Mouse (Mus musculus): Measurements from ENCODE around the gene Gm3239.
"Not testable (repeated sequence)": the region's sequence is repeated elsewhere in the genome, so short reads cannot be mapped to it uniquely, and the experiment has no call there.

The Gm3239 gene

DNA sequence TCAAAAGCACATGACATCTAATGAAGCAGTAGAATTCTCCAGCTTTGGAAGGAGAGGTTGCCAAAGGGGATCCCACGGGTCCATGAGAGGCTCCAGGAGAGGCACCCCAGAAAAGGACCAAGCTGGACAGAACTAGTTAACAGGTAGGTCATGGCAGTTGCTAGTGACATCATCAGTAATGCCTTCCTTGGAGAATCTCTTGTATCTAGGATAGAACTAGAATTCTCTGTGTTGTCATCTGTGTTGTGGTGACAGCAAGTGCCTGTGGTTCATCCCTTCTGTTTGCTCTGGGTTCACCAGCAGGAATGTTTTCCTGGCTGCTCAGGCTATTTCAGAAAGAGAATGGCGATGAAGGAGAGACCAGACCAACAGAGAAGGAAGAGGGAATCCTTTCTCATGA lies at the start of gene Gm3239:
Gene Gm3239, plus strand, starts transcription at position 301 of the 400 bp plus-strand sequence.
- not testable (repeated sequence) for DNase-seq (ENCODE audit: low read depth, low spot score)

DNA sequence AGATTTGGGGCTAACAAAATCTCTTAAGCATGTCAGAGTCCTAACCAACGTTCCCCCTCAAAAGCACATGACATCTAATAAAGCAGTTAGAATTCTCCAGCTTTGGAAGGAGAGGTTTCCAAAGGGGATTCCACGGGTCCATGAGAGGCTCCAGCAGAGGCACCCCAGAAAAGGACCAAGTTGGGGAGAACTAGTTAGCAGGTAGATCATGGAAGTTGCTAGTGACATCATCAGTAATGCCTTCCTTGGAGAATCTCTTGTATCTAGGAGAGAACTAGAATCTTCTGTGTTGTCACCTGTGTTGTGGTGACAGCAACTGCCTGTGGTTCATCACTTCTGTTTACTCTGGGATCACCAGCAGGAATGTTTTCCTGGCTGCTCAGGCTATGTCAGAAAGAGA lies 31.9 kb upstream of the Gm3239 start, which contains the start of gene Gm8159:
Gene Gm8159, plus strand, starts transcription at position 301 of the 400 bp plus-strand sequence.
- not testable (repeated sequence) for DNase-seq (ENCODE audit: low read depth, low spot score)

DNA sequence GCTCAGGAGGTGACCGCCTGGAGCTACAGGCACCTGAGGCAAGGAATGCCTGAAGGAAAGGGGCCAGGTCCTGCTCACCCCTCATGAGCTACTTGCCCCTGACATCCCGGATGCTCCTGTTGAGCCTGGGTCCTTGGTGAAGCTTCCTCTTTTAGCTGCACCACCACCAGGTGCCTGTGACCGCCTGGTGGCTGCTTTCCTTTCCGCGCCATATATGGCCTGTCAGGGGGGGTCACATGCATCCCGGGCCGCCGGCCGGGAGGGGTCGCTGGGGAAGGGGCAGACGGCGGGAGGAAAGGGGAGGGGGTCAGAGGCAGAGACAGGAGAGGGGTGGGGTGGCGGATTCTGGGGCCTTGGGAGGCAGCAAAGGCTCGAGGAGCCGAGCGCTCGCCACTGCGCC lies 14.7 kb upstream of the Gm3239 start:
- peak; percentile 1 for DNase-seq (ENCODE audit: low read depth, low spot score)

DNA sequence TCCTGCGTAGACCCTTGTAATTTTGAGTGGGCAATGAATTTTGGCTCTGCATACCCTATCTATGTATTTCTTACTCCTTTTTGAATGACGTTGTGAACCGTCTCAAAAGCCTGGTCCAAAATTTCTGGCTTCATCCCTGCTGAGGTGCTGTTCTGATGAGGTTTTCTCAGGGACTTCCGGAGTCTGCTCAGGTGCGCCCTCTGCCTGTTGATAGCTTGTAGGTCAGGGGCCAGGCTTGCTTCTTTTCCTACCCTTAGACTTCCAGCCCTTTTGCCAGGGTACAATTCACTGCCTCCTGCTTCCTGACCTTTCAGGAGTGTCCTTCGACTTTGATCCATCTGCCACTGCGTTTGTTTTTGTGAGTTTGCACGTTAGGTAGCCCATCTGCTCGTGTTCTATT lies 13.7 kb upstream of the Gm3239 start:
- DNase-seq (ENCODE audit: low read depth, low spot score), result not testable (repeated sequence)

DNA sequence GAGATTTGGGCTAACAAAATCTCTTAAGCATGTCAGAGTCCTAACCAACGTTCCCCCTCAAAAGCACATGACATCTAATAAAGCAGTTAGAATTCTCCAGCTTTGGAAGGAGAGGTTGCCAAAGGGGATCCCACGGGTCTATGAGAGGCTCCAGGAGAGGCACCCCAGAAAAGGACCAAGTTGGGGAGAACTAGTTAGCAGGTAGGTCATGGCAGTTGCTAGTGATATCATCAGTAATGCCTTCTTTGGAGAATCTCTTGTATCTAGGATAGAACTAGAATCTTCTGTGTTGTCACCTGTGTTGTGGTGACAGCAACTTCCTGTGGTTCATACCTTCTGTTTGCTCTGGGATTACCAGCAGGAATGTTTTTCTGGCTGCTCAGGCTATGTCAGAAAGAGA lies 44.9 kb downstream of the Gm3239 start, which contains the start of gene Gm7876:
Gene Gm7876, plus strand, starts transcription at position 301 of the 400 bp plus-strand sequence.
- not testable (repeated sequence) for DNase-seq (ENCODE audit: low read depth, low spot score)
